Mouse (Mus musculus) cortical plate, adult 2 months (tissue): ENCODE measurements around the gene Ifrd1.

Experiments used
- CTCF ChIP-seq: fragments of 200-500 bp; IDR thresholded peaks from 2 replicates; pipeline ENCODE4 v1.5.1; 2011; ENCODE audit warnings: mild to moderate bottlenecking, control low read depth, low read length; ENCODE audit not compliant: insufficient read depth; ENCODE audit errors: extremely low read depth
- POLR2A ChIP-seq: fragments of 200-500 bp; IDR thresholded peaks from 2 replicates; pipeline ENCODE4 v1.6.1; 2011; ENCODE audit warnings: mild to moderate bottlenecking, low read length, control low read depth; ENCODE audit not compliant: insufficient read depth; ENCODE audit errors: extremely low read depth

- no peak for TF ChIP-seq POLR2A
- TF ChIP-seq CTCF, result no peak
Observed at GRCm38 (mm10) chr12:40197511-40197910, 50.8 kb downstream of the Ifrd1 start.
